Mouse (Mus musculus) v-Abl transformed pro-B cells (cell line): ENCODE results near the gene Crtac1.

Experiments
- in situ Hi-C, 2 experiments: fragments of 400-800 bp; cut with MboI; formaldehyde crosslinking; loops; one replicate each; pipeline ENCODE4 v1.15.1; 2025; ENCODE audit not compliant: unreplicated experiment in 2 of 2

Gene Crtac1

GRCm38 (mm10) chr19:42432191-42432590, 608 bp upstream of the Crtac1 start:
- in situ Hi-C loops, result loop anchor here in 1 of 2 experiments (5.0 to 25.0 kb wide), 2 partner anchors 115 to 220 kb away; partner anchors contain the start of gene Sfrp5

GRCm38 (mm10) chr19:42430981-42431380, 602 bp downstream of the Crtac1 start:
- in situ Hi-C loops, result loop anchor here in 1 of 2 experiments (5.0 to 25.0 kb wide), 2 partner anchors 114 to 219 kb away; partner anchors contain the start of gene Sfrp5

DNA sequence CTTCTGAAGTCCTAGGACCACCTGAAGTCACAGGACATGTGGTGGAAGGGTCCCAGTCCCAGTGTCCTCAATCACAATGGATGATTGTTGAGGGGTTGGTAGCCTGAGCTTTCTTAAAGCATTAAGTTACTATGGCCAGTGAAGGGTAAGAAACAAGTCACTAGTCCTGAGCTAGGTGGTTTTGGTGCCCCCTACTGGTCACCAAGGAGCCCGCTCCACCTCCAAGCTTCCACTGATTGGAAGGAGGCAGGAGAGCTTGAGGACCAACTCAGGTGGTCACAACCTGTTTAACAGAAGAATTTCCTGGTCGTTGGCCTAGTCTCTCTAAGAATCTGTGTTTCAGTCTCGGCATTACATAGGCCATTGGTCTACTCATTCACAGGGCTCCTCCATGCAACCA, 2.2 kb downstream of the Crtac1 start:
- in situ Hi-C loops, result loop anchor here (10.0 to 25.0 kb wide), 3 partner anchors 217 to 345 kb away; partner anchors contain the start of genes Hps1 (in 1 of the 2) and Sfrp5 (in 1 of the 2)

- in situ Hi-C loops, result loop anchor here (10.0 to 25.0 kb wide), 3 partner anchors 213 to 350 kb away; partner anchors contain the start of genes Hps1 (in 1 of the 2) and Sfrp5 (in 1 of the 2)
Observed at GRCm38 (mm10) chr19:42425208-42425607, 6.4 kb downstream of the Crtac1 start.

DNA sequence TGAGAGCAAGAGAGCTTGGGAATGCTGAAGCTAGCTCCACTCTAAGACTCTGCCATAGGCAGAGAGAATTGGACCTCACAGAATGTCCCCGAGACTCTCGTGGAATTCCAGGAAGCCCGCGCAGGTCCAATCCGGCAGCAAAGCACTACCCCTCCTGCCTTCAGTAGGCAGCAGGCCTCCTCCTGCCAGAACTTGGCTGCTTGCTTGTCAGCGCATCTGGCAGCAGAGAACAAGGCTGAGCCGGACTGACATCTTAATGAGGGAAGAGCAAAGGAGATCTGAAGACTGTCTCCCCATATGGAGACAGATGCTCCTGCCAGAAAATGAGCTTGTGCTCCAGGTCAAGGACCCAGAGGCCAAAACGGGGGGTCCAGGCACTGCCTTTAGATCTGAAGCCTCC, 16.5 kb downstream of the Crtac1 start:
- in situ Hi-C loops, result no loop called here

- in situ Hi-C loops, result no loop called here
Observed at GRCm38 (mm10) chr19:42409856-42410255, 21.7 kb downstream of the Crtac1 start.

GRCm38 (mm10) chr19:42409226-42409625, 22.4 kb downstream of the Crtac1 start:
- in situ Hi-C loops, result no loop called here

DNA sequence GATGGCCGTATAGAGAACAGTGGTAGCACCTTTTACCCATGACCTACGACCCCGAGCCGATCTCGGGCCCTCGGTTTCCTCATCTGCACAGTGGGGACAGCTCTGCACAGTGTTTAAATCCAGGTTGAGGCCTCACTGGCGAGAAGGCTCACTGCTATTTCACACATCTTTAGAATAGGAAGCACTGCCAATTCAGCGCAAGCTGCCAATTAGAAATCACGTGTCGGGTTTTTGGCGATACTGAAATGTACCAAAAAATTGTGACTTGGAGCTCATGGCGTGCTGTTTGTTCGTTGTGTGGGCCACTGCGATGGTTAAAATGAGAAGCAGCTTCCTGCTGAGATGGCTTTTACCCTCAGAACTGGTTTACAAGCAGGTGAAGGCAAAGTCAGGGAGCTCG, 27.2 kb downstream of the Crtac1 start:
- in situ Hi-C loops, result no loop called here

- in situ Hi-C loops, result no loop called here
Observed at GRCm38 (mm10) chr19:42399974-42400373, 31.6 kb downstream of the Crtac1 start.

DNA sequence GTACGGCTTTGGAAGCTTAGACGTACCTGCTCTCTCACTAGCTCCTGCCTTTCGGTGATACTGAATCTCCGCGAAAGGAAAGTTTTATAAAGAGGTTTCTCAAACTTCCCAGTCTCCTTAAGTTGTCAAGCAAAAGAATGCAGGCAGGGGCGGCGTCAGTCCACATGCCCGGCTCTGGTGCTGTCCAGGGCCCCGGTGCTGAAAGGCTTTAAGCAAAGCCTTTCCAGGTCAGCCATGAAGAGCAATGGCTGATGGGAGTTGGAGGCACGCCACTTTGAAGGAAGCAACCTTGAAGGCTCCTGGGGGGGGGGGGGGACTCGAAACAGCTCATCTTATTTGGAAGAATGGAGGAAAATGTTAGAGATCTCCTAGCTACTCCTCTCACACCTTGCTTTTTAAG, 34.3 kb downstream of the Crtac1 start:
- in situ Hi-C loops, result no loop called here

- in situ Hi-C loops, result no loop called here
Observed at GRCm38 (mm10) chr19:42394848-42395534, 36.6 kb downstream of the Crtac1 start.

- in situ Hi-C loops, result no loop called here
Observed at GRCm38 (mm10) chr19:42393920-42394319, 37.7 kb downstream of the Crtac1 start.

GRCm38 (mm10) chr19:42392094-42392493, 39.5 kb downstream of the Crtac1 start:
- in situ Hi-C loops, result no loop called here

GRCm38 (mm10) chr19:42389574-42389973, 42.0 kb downstream of the Crtac1 start:
- in situ Hi-C loops, result no loop called here

DNA sequence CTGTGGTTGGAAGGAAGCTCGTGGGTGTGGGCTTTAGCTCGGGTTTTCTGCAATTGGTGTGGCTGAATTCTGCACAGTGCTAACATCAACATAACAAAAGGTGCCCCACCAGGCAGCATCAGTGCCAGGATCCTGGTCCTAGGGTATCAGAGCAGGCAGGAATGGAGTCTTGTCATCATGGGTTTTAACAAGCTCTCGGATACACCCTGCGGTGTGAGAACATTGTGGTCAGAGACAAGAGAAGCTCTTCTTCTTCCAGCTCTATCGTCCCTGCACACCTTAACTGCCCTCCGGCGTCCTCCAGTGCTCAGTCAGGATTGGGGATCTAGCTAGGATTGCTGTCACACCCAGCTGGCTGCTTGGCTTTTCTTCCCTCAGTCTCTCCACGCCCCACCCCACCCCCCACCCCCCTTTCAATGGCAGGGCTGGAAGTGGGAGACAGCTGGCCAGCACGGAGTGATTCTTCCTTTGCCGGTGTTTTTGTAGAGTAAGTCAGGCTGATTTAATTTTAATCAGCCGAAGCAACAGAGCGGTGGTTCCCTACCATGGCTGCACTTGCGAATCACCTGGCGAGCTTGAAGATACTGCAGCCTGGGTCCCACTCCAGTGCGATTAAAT, 46.5 kb downstream of the Crtac1 start:
- in situ Hi-C loops, result no loop called here

- in situ Hi-C loops, result no loop called here
Observed at GRCm38 (mm10) chr19:42380981-42381373, 50.6 kb downstream of the Crtac1 start.

- in situ Hi-C loops, result no loop called here
Observed at GRCm38 (mm10) chr19:42380321-42380980, 51.1 kb downstream of the Crtac1 start.

GRCm38 (mm10) chr19:42379798-42380197, 51.8 kb downstream of the Crtac1 start:
- in situ Hi-C loops, result no loop called here

DNA sequence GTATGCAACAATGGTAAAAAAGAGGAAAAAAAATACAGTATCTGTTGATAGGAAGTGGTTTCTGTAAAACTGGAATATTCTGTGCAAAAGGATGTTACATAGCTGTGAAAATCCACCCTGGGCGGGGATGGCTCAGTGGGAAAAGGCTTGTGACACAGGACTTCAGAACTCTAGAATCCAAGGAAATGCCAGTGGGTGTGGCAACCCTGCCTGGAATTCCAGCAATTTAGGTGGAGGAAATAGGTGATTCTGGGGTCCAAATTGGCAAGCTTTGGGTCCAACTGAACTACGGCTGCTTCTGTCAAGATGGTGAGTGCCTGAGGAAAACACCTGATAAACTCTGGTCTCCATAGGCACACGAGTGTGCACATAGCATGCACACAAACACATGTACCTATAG, 54.4 kb downstream of the Crtac1 start:
- in situ Hi-C loops, result no loop called here

DNA sequence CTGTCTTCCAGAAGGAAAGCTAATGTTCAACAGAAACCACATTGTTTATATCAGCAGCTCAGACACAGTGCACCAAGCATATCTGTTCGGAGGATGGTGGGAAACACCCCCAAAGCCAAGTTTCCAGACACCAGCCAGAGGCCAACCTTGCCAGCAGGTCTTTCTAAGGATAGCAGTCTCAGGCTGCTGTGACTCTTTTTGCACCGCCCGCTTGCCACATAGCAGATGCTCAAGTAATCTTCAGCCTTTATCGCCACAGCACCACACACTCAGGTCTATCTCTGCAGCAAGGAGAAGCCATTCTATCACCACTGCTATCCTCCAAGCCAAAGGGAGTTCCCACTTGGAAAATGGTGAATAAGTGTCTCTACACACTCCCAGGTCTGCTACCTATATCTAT, 68.0 kb downstream of the Crtac1 start:
- in situ Hi-C loops, result no loop called here

DNA sequence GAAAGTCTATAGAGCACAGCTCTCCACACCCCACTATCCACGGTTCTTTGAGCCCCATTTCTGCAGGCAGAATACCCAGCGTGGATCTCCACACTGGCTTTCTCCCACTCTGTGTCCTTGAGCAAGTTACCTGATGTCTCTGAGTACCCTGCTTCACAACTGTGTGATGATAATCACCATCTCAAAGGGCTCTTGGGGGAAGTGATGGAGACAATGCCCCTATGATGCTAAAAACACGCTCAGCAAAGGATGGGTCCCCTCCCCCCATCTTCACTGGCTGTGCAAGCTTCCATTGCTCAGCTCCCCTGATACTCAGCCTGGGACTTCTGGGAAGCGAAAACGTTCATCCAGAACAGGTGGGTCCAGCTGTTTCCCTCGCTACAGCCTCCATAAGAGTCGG, 73.2 kb downstream of the Crtac1 start:
- in situ Hi-C loops, result no loop called here
